Mouse (Mus musculus) heart, adult 9 months (tissue): Measurements from ENCODE around the gene Abhd14b.
"Not testable (repeated sequence)": the region's sequence is repeated elsewhere in the genome, so short reads cannot be mapped to it uniquely, and the experiment has no call there.

Experiments
- DNase-seq, 2 experiments: peaks; one replicate each; pipeline ENCODE4 v3.0.0; 2022; ENCODE audit warnings: low spot score in 2 of 2

The Abhd14b gene

GRCm38 (mm10) chr9:106476002-106476923 lies 29.0 kb downstream of the Abhd14b start:
- peak; percentile 79 to 82 for DNase-seq

GRCm38 (mm10) chr9:106476924-106477484 lies 29.7 kb downstream of the Abhd14b start, which contains the start of gene Parp3:
Gene Parp3 (minus strand): TSS chr9:106476949.
- peak; percentile 100 for DNase-seq

DNA sequence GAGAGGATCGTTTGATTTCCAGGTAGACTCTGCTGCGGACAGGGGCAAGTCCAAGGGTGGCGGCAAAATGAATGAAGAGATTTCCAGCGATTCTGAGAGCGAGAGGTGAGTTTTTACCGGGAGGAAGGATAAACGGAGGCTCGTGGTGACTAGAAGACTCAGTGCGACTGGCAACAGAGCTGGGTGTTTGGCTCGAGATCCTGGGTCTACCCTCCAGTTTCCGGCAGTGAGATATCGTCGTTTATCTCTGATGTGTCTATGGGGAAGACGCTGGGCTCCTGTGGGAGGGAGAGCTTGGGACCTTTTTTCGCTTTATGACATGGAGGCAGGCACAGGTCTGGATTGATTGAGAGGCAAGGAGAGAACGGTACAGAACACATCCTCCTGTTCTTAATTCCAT lies 30.4 kb downstream of the Abhd14b start:
- DNase-seq = peak in 1 of 2 experiments; percentile 11

DNA sequence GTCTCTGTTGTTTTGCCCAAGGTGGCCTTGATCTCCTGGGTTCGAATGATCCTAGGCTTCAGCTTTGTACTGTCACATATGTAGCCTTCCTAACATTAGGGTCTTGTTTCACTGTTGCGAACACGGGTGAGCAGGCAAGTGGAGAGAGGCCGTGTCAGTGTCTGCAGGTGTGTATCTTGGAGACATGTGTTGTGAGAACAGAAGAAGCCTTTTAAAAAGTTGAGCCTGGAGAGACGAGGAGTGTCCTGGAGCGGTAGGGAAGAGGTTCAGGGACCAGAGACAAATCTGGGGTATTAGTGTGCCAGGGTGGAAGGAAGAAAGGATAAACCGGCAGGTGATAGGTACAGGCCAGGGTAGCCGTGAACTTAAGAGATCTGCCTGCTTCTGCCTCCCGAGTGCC lies 30.8 kb downstream of the Abhd14b start:
- peak; percentile 0 for DNase-seq

DNA sequence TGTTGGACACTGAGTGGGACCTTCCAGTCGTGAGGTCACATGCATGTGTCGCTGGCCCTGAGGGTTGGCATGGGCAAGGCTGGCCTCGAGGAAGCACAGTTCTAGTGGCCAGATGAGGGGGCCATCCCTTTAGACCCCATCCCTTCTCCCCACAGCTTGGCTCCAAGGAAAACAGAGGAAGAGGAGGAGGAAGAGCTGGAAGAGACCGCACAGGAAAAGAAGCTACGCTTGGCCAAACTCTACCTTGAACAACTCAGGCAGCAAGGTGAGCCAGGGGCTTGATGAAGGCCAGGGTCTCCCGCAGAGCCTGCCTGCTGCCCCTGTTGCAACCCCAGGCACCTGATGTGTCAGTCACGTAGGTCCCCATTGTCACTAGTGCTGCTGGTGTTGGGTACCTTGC lies 33.3 kb downstream of the Abhd14b start:
- peak in 1 of 2 experiments; percentile 0 for DNase-seq

- DNase-seq = peak in 1 of 2 experiments; percentile 0
Observed at GRCm38 (mm10) chr9:106481075-106481474, 33.8 kb downstream of the Abhd14b start.

GRCm38 (mm10) chr9:106481676-106482075 lies 34.4 kb downstream of the Abhd14b start:
- DNase-seq = no peak

DNA sequence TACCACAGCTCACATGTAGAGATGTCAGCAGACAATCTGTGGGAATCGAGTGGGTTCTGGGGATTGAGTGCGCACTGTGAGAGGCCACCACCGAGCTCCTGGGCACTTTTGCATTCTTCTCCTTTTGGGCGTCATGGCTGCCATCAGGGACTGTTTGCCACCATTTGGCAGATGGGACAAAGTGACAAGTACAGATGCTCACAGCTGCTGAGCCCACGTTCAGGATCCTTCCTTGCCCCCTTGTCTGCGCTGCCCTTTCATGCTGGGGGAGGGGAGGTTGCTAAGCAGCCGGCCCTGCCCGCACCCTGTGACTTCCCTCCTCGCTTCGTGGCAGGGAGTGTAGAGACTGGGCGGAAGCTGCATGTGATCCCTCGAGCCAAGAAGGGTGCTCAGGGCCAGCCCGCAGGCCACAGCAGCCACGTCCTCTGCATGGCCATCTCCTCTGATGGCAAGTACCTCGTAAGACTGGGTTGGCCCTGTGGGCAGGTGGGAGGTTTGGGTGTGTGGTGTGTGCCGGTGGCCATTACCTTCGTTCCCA lies 35.4 kb downstream of the Abhd14b start:
- no peak for DNase-seq

- no peak for DNase-seq
Observed at GRCm38 (mm10) chr9:106483136-106483535, 35.9 kb downstream of the Abhd14b start.

DNA sequence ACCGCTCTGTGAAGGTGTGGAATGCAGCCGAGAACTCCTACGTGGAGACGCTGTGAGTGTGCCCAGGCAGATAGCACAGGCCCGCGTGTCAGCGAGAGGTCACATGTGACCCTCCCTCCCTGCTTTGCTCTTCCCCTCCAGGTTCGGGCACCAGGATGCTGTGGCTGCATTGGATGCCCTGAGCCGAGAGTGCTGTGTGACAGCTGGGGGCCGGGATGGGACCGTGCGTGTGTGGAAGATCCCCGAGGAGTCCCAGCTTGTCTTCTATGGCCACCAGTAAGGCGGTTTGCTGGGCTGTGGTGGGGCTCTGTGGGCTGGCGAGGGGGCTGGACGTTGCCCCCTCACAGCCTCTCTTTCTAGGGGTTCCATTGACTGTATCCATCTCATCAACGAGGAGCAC lies 36.3 kb downstream of the Abhd14b start:
- DNase-seq = no peak

DNA sequence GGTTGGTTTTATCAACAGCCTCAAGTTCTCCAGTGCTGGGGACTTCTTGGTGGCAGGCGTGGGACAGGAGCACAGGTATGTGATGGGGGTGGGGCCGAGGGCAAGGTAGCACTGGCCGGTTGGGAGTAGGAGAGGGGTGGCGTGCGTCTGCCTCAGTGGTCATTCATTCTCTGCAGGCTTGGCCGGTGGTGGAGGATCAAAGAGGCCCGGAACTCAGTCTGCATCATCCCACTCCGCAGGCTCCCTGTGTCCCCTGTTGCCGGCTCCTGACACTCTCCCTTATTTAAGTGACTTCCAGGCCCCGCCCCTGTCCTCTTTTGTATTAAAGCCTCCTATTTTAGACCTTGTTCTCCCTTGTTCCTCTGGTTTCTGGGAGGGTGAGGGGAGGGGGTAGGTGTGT lies 37.8 kb downstream of the Abhd14b start:
- DNase-seq = no peak

GRCm38 (mm10) chr9:106487602-106488001 lies 40.3 kb downstream of the Abhd14b start:
- DNase-seq = not testable (repeated sequence)

DNA sequence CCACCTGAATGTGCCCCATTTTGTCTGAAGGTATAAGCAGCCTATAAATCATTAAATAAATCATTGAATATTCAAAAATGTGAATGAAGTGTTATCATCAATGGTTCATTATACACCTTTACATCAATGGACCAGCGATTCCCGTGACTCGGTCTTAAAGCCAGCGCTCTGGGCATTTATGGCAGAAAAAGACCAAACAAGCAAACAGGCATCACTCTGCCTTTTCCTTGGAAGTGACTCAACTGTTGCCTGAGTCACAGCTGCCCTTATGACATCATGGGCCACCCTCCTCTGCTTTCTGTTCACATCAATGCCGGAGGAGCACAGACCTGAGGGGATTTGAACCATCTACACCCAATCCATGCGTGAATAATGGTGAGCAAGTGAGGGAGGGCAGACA lies 52.4 kb downstream of the Abhd14b start, which contains the start of gene Iqcf1:
TSS of gene Iqcf1 (plus strand) at position 301 of the 400 bp plus-strand sequence.
- DNase-seq = no peak

GRCm38 (mm10) chr9:106501846-106502245 lies 54.6 kb downstream of the Abhd14b start:
- no peak for DNase-seq
